Mouse (Mus musculus): ENCODE measurements around the gene Nr2c2ap.
A peak's percentile ranks its signal among the peaks of the same experiment; 100 is the strongest.

The Nr2c2ap gene

DNA sequence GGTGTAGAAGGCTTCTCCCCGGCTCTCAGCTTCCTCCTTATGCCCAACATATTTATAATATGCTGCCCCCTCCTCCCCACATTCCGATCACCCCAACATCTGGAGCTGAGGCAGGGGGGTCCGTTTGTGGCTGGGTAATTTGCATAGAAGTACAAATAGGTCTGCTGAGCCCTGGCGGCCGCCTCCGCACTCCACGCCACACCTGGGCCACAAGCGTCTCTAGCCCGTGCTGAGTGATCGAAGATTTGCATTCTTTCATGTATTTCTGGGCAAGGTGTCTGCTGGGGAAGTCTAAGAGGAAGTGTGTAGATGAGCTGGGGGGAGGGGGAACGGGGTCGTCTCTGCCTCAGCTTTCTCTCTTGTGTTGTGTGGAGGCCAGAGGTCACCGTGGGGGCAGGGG, 28.9 kb downstream of the Nr2c2ap start:
- no peak for DNase-seq (ENCODE audit: low read depth, low spot score)

DNA sequence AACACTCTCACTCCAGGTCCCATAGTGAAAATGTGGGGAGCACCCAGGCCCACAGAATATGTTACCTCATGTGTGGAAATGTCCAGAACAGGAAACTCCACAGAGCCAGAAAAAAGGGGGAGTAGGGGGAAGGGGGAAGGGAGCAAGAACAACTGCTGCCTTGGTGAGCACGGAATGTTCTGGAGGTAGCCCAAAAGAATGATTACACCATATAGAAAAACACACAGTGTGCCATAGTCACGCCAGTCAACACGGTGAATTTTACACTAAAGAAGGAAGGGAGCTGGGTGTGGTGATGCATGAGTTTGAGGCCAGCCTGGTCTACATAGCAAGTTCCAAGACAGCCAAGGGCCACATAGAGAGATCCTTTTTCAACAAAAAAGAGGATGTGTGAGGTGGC, 32.2 kb downstream of the Nr2c2ap start:
- DNase-seq (ENCODE audit: low read depth, low spot score): no peak

DNA sequence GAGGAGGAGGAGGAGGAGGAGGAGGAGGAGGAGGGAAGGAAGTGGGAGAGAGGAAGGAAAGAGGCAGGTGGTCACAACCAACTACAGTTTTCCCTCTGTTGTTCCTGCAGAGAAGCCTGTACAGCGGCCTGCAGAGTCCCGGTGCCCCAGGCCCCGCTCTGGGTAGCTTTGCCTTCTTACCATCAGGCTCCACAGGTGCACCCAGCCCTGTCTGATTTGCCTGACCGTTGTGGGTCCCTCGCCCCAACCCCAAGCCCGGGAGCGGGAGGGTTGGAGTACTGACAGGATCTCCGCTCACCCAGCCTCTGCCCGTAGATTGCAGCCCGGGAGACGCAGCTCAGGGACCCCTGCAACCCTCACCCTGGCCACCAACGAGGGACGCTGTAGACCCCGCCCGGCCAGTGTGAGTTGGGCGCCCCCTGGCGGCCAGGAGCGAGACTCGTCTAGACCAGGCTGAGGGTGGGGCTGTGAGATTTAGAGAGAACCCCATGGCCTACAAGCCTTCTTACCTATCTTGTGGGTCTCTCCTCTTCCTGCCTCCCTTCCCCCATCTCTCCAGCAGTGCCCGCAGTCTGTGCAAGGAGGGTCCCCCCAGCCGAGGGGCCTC, 35.5 kb downstream of the Nr2c2ap start:
- peak; percentile 70 for DNase-seq (ENCODE audit: low read depth, low spot score)

DNA sequence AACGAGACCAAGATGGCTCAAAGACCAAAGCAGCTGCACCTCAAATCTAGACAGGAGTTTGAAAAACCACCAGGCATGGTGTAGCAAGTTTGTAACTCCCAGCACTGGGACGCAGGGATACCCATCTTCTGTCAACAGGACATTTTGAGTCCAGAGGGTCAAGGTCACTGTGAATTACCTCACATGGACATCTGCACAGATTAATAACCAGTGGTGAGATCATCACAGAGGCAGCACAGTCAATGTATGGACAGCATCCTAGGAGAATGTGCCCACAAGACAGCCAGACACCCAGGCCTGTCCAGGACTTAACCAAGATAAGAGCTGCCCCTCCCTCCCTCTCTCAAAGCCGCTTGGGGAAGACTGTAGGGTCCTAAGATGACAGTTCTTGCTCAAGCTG, 39.0 kb downstream of the Nr2c2ap start:
- DNase-seq (ENCODE audit: low read depth, low spot score): no peak

DNA sequence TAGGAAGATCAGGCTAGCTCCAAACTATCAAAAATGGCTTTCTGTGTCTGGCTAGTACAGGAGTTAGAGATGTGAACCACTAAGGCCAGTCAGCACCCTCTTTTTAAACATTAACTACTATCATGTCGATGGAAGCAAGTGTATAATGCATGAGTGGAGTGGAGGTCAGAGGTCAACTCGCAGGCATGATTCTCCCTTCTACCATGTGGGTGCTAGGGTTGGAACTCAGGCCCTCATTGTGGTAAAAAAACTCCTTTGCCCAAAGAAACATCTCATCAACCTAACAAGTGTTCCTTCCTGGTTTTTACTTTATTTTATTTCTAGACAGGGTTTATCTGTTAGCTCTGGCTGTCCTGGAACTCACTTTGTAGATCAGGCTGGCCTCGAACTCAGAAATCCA, 39.6 kb downstream of the Nr2c2ap start:
- DNase-seq (ENCODE audit: low read depth, low spot score): no peak

DNA sequence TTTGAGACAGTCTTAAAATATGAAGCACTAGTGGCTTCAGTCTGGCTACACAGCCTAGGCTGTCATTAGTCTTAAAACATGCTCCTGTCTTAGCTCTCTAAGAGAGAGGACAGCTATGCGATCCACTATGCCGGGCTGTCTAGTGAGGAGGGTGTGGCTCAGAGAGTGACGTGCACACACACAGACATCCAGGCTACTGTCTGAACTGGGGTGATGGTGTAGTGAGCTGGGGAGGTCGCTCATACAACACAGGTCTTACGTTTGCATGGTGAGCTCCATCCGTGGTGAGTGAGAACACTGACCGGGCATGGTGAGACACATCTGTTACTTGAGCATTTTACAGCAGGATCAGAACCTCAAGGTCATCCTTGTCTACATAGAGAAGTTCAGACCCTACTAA, 40.1 kb downstream of the Nr2c2ap start:
- no peak for DNase-seq (ENCODE audit: low read depth, low spot score)

DNA sequence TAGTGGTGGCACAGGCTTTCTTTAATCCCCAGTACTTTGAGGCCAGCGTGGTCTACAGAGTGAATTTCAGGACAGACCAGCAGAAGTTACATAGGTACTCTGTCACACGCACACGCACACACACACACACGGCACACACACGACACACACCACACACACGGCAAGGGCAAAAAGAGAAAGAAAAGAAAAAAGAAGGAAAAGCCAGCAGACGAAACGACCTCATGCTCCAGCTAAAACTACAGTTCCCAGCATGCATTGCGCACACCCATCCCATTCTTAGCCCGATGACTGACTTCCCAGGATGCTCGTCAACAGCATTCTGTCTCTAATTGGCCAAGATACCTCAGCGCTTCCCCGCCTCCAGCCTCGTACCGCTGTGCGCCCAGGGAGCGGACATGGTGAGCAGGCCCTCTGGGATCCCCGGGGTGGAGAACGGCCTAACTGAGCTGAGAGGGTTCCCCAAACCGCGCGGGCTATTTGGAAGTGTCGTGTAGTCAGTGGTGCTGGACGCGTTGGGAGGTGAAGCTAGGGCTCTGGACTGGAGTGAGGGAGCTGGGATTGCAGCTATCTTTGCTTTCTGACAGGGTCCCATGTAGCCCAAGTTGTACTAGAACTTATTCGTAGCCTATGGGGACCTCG, 41.0 kb downstream of the Nr2c2ap start, which contains the start of gene Tmem161a:
Gene Tmem161a, plus strand, starts transcription at position 314 of the 639 bp plus-strand sequence.
- peak; percentile 90 for DNase-seq (ENCODE audit: low read depth, low spot score)

DNA sequence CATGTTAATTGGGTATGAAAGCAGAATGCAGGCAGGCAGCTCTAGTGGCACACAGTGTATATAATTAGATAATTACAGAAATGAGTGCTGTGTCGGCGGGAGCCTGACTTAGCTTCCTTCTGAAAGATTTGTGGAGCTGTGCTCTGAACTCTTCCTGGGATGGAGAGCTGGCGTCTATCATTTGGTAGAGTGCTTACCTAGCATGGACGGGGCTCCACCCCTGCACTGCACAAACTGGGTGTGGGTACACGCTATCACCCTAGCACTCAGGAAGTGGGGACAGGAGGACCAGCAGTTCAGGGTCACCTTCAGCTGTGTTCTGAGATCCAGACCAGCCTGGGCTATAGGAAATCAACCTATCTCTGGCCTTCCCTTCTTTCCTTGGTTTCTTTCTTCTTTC, 42.2 kb downstream of the Nr2c2ap start:
- no peak for DNase-seq (ENCODE audit: low read depth, low spot score)

DNA sequence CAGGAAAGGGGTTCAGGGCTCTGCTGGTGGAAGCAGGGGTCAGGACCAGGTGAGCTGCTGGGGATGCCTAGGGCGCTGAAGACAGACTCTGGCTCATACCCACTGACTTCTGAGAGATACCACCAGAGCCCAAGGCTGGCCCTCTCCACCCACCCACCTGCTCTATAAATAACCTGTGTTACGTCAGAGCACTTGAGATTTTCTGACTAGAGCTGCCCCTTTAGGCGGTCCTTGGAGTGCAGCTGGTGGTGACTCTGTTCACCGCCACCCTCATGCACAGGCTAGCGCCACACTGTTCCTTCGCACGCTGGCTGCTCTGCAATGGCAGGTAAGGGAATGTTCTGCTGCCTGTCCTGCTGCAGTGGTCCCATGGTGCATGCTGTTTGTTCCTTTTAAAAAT, 42.9 kb downstream of the Nr2c2ap start:
- DNase-seq (ENCODE audit: low read depth, low spot score): no peak

DNA sequence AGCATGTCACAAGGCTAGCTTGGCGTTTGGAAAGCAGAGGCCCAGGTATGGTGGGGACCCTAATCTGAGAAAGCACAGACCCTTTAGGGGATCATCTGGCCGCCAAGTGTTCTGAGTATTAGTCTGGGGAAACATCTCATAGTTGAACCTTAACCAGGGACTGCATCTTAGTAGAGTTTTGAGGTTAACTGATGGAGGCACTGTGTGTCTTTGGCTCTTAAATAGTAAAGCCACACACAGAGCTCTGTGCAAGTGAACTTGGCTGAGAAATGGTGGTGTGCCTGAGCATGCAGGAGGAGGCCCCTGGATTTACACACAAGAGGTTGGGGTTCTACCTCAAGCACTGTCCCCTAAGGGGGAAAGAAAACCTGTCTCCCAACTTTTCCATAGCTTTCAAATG, 47.1 kb downstream of the Nr2c2ap start:
- no peak for DNase-seq (ENCODE audit: low read depth, low spot score)

DNA sequence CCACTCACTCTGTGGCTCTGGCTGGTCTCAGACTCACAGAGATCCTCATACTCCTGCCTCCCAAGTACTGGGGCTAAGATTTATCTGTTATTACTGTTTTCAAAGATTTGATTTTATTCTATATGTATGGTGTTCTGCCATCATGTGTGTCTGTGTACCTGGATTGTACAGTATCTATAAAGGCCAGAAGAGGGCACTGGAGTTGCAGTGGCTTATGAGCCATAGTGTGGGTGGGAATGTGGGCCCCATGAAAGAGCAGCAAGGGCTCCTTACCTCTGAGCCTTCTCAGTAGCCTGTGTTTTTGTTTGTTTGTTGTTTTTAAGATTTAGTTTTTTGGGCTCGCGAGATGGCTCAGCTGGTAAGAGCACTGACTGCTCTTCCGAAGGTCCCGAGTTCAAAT, 47.9 kb downstream of the Nr2c2ap start:
- no peak for DNase-seq (ENCODE audit: low read depth, low spot score)

DNA sequence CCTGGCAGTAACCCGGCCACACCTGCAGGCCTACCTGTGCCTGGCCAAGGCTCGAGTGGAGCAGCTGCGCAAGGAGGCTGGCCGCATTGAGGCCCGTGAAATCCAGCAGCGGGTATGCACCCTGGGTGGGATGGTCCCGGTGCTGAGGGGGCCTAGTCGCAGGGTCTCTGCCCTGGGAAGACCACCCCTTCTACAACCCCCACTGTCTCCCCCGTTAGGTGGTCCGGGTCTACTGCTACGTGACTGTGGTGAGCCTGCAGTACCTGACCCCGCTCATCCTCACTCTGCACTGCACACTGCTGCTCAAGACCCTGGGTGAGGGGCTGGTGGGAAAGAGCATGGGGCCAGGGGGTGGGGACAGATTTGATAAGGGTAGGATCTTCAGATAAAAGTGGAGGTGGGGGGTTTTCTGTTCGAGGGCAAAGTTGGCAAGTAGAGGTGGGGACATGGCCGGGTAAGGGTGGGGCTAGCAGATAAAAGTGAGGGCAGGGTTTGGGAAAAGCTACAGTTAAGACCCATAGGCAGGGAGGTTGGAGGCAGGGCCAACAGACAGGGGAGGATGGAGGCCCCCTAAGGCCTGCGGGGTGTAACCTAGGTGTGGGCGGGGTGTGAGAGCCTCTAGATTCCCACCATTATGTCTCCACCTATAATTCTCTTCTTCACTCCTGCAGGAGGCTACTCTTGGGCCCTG, 50.2 kb downstream of the Nr2c2ap start:
- DNase-seq (ENCODE audit: low read depth, low spot score): no peak

DNA sequence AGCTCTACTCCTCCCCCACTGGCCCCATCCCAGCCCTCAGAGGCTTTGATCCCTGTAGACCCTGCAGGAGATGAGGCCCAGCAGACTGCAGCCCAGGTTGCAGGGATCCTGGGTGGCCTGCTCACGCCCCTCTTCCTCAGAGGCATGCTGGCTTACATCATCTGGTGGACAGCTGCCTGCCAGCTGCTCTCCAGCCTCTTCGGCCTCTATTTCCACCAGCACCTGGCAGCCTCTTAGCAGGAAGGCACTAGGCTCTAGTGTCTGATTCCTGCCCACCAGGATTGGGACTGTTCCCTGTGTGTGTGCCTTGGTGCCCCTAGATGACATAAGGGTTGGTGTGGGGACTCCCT, 50.7 kb downstream of the Nr2c2ap start:
- DNase-seq (ENCODE audit: low read depth, low spot score): no peak

DNA sequence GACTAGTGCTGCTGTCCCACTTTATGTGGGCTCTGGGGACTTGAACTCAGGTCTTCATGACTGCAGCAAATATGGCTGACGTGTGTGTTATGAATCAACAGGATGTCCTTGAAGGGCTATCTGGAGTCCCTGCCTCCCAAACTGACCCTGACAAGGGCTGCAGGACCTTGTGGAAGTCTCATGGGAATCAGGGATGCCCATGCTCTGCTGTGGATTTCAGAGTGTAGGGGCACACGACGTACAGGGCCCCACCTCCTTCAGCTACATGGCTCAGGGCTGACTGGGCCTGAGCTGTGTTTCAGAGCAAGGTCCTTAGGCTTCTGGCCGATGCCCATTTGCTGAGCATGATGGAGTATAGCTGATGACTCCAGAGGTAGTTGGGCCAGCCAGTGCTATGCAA, 52.1 kb downstream of the Nr2c2ap start:
- no peak for DNase-seq (ENCODE audit: low read depth, low spot score)
